Mouse (Mus musculus): ENCODE measurements around the gene Lmo1.

Lmo1 gene

GRCm38 (mm10) chr7:109174949-109175669, at the start of gene Lmo1:
TSS of gene Lmo1 (minus strand) at chr7:109175207.
- DNase-seq (ENCODE audit: low spot score) = no peak

GRCm38 (mm10) chr7:109221716-109222110, 46.7 kb upstream of the Lmo1 start:
- DNase-seq (ENCODE audit: low spot score) = no peak

DNA sequence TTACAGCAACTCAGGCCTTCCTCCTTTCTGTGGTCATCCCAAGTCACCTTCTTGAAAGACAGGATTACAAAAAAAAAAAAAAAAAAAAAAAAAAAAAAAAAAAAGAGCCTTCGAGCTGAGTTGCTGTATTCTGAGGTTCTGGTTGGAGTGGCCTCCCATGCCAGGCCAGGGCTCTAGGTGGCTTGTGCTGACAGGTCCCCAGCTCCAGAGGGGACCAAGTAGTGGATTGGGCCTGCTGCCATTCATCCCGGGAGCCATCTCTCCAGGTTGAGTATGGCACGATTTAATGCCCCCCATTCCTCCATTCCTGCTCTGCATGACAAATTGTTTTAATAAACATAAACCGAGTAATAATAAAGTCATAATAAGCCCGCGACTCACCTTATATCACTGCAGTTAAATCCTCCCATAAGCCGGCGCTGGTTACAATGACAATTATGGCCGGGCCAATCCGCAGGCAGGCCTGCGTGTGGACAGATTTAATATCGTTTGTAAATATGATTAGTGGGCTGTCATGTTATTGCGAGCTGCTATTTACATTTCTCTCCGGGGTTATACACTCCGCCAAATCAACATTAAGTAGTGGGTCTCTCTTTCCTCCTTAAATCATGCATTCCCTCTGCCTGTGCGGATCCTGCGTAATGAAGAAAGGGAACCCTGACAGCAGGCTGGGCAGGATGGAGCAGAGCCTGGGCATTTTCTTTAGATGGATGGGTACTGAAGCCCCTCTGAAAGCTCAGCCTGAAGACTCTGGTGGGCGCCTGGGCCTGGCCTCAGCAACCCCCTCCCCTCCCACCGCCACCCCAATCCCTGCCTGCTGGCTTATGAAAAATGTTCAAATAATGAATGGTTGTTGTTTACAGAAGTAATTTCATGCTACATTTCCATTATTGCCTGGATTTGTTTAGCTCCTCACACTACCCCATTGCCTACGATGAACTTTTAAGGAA, 46.0 kb upstream of the Lmo1 start:
- DNase-seq (ENCODE audit: low spot score) = no peak

- no peak for DNase-seq (ENCODE audit: low spot score)
These were observed 45.0 kb upstream of the Lmo1 start for GRCm38 (mm10) chr7:109220026-109220425.

- DNase-seq (ENCODE audit: low spot score) = no peak
These were observed 43.9 kb upstream of the Lmo1 start for GRCm38 (mm10) chr7:109218977-109219271.

DNA sequence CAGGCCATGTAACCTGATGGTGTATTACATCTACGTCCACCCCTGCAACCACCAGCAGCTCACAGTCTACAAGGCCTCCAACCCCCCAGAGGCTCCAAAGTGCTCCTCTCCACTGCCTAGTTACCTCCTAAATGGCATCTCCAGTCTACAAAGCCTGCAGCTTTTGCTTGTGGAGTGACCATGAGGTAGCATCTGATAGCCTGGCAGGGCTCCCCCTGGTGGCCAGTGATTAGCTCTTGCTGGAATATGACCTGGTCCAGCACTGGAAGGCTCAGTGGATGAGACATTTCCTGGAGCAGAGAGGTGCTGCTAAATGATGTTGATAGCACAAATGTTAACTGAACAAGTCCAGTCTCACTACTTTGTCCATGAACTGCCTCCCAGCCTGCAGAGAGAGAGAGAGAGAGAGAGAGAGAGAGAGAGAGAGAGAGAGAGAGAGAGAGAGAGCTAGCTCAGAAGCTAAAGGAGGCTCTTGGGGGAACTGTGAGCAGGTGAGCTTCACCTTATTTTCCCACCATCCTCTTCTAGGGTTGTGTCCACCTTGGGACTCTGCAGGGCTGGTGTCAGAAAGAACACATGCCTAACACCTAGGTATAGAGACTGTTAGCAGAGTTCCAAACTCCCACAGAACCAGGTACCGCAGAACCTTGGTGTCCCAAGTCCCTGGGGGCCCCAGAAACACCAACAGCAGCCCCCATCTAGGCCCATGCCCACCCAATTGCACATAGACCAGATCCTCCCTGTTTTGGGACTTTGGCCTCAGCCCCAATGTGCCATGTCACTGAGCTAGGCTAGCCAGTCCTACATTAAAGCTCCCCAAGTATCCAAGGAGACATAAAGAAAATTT, 43.3 kb upstream of the Lmo1 start:
- DNase-seq (ENCODE audit: low spot score) = peak; percentile 44

DNA sequence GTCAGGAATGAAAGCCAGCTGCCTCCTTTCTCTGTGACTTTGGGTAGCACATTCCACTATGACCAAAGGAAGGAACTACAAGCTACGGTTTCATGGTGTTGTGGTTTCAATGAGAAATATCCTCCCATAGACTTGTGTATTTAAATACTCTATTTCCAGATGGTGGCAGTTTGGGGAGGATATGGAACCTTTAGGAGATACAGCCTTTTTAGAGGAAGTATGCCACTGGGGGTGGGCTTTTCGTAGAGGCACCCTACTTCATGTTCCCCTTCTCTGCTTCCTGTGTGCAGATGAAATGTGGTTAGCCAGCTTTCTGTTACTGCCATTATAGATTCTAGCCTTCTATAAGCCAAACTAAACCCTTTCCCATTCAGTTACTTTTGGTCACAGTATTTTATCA, 34.8 kb upstream of the Lmo1 start:
- no peak for DNase-seq (ENCODE audit: low spot score)

- DNase-seq (ENCODE audit: low spot score) = no peak
These were observed 32.8 kb upstream of the Lmo1 start for GRCm38 (mm10) chr7:109207811-109208210.

GRCm38 (mm10) chr7:109206358-109206757, 31.4 kb upstream of the Lmo1 start:
- DNase-seq (ENCODE audit: low spot score) = no peak

- no peak for DNase-seq (ENCODE audit: low spot score)
These were observed 28.1 kb upstream of the Lmo1 start for GRCm38 (mm10) chr7:109203140-109203539.

DNA sequence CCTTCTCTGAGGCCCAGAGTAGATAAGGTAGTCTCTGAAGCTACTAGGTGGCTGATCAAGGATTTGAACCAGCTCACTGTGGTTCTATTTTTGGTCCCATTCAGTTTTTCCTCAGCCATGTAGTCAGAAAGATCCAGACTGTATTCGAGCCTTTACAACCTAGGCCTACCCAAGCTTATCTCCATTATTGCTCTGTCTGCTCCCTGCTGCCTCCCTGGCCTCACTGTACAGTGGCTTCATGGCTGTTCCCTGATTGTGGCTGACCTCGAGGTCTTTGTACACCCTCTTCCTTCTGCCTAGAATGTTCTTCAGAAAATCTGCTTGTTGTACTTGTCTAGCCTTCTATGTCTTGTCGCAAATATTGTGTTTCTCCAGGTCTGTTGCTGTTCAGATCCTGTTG, 25.6 kb upstream of the Lmo1 start:
- DNase-seq (ENCODE audit: low spot score) = no peak

DNA sequence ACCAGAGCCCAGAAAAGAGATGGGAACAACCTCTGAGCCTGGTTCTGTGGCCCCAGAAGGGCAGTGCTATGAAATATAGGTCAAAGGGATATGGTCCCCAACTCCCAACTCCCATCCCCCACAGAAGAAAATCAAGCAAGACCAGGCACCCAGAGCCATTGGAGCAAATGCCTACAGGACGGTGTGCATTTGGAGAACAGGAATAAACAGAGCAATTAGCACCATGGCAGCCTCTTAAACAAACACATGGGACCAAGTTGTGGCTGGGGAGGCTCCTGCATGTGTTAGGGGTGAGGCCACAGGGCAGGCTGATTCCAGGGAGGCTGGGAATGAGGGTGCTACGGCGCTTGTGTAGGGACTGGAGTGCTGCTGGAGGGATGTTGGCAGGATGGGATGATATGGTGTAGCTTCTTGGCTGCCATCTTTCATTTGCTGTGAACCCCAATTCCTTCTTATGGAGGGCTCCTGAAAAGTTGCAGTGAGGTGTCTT, 22.2 kb upstream of the Lmo1 start:
- DNase-seq (ENCODE audit: low spot score) = no peak

DNA sequence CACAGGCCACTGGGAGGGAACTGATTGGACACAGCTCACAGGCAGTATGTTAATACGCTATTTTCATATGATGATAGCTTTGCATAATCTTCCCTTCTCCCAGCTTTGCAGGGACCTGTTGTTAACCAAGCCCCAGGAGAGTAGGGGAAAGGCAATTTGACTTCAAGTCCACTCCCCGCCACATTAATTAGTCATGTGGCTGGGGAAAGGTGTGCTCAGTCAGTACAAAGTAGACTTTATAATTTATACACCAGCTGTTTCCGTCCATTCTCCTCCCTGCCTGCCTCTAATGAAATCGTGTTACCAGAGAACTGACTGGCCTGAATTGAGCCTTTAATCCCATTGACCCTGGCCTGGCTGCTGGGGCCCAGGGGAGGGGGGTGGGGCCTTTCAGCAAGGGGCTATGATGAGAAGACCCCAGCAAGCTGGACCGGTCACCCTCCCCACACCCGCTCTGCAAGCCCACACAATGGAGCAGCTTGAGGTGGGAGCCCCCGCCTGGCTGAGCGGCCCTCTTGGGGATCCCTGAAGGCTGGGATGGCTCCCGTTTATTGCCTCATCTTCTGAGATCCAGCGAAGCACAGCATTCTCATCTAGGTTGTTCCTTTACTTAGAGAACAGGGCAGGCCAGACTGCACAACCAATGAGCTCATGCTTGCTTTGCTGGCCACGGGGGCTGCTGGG, 21.5 kb upstream of the Lmo1 start:
- DNase-seq (ENCODE audit: low spot score) = no peak

DNA sequence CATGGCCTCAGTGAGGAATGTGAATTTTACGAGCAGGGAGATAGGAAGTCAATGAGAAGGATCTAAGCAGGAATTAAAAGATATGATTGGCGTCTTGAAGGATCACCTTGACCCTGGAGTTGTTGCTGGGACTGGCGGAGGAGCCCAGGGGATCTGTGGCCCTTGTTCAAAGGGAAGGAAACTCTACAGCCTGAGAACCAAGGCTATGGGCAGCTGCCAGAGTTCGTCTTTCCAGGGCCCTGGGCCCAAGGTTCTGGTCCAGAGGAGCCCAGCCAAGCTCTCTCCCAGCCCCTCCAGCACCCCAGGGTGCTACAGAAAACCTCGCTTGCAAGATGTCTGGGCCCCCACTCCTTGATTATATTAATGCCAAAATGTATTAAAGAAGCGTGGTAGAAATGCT, 21.0 kb upstream of the Lmo1 start:
- DNase-seq (ENCODE audit: low spot score) = no peak

GRCm38 (mm10) chr7:109194850-109195249, 19.8 kb upstream of the Lmo1 start:
- DNase-seq (ENCODE audit: low spot score) = no peak

GRCm38 (mm10) chr7:109187244-109188035, 12.4 kb upstream of the Lmo1 start:
- no peak for DNase-seq (ENCODE audit: low spot score)

DNA sequence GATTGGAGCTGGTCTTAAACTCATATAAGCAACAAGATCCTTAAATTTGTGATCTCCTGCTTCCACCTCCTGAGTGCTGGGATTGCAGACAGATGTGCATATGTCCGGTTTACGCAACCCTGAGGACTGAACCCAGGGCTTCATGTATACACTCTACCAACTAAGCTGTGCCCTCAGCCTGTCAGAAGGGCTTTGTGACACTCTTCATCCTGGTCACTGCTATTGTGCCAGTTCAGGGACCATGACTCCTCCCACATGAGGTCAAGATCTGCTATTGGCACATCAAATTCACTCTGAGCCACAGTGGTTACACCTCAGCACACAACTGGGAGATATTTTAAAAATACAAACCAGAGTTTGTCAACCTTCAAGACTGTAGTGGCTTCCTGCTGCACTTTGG, 11.0 kb upstream of the Lmo1 start:
- no peak for DNase-seq (ENCODE audit: low spot score)

DNA sequence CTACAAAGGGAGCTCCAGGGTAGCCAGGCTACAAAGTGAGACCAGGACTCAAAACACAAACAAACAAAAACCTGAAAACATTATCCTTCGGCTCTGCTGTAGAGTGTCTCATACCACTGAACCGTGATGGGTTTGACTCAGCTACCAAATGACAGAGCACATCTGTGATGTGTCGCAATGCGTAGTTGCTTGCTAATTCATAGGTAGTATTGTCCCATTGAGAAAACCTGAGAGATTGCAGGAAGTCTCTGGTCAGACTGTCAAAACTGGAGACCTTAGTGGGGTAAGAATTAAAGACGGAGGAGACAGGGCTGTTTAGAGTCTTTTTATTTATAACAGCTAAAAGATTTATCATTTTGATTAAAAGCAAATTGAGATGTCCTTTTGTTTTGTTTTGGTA, 10.6 kb upstream of the Lmo1 start:
- DNase-seq (ENCODE audit: low spot score) = no peak

DNA sequence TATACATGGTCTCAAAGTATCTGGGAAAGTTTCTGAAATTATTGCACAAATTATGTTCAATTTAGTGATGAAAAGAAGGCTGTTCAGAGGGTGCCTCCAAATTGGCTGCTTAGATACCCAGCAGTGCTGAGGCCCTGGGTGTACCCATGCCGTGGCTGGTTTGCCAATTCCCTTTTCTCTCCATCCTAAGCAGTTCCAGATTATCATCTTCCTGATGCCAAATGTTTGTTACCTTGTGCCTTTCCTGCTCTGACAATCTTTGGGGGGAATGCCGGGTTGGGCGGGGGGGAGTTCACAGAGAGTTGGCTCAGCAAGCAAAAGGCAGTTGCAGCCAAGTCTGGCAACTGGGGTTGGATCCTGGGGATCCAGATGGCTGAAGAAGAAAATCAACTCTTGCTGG, 1.7 kb upstream of the Lmo1 start:
- no peak for DNase-seq (ENCODE audit: low spot score)

GRCm38 (mm10) chr7:109175670-109176625, 941 bp upstream of the Lmo1 start:
- no peak for DNase-seq (ENCODE audit: low spot score)

Data from layer of hippocampus, adult 9-10 months (tissue).